Mouse (Mus musculus): ENCODE data around the gene Cgref1. TPM values are rescaled to one million over a fixed set of nuclear protein-coding genes. Genes with fewer than 3 reads are reported as not detected.

Cgref1 gene
- 0.55 TPM for polyA plus RNA-seq (2017; shearing (Covaris generic))

GRCm38 (mm10) chr5:30944956-30945781 lies at the start of gene Cgref1:
Gene Cgref1, minus strand, starts transcription at chr5:30945591.

GRCm38 (mm10) chr5:30968416-30968815 lies 23.0 kb upstream of the Cgref1 start, which contains the start of gene Tcf23:
Gene Tcf23, plus strand, starts transcription at chr5:30968662.

GRCm38 (mm10) chr5:30959966-30960501 lies 14.6 kb upstream of the Cgref1 start, which contains the start of gene Preb:
Gene Preb, minus strand, starts transcription at chr5:30960361.

GRCm38 (mm10) chr5:30921256-30922033 lies 23.9 kb downstream of the Cgref1 start, which contains the start of gene Khk:
Gene Khk, plus strand, starts transcription at chr5:30921431.

GRCm38 (mm10) chr5:30913060-30913841 lies 32.1 kb downstream of the Cgref1 start, which contains the start of gene Emilin1:
Gene Emilin1, plus strand, starts transcription at chr5:30913402.

GRCm38 (mm10) chr5:30907413-30908059 lies 37.9 kb downstream of the Cgref1 start, which contains the start of gene Ost4:
Gene Ost4, minus strand, starts transcription at chr5:30907788.

GRCm38 (mm10) chr5:30888337-30889087 lies 56.9 kb downstream of the Cgref1 start, which contains the start of gene Agbl5:
Gene Agbl5, plus strand, starts transcription at chr5:30888694.

Other genes with a start within 250 kb of the Cgref1 start
- gene Dpysl5, start 234.0 kb downstream of the Cgref1 start, polyA plus RNA-seq (2017; shearing (Covaris generic)): not detected
- gene Mapre3, start 130.9 kb downstream of the Cgref1 start, polyA plus RNA-seq (2017; shearing (Covaris generic)): 5.3 TPM
- 66.9 TPM for gene Tmem214, start 77.6 kb downstream of the Cgref1 start, polyA plus RNA-seq (2017; shearing (Covaris generic))
- 16.2 TPM for gene Agbl5, start 56.9 kb downstream of the Cgref1 start, polyA plus RNA-seq (2017; shearing (Covaris generic))
- 311 TPM for gene Ost4, start 37.8 kb downstream of the Cgref1 start, polyA plus RNA-seq (2017; shearing (Covaris generic))
- gene Emilin1, start 32.2 kb downstream of the Cgref1 start, polyA plus RNA-seq (2017; shearing (Covaris generic)): 3.6 TPM
- 36.3 TPM for gene Khk, start 24.2 kb downstream of the Cgref1 start, polyA plus RNA-seq (2017; shearing (Covaris generic))
- 228 TPM for gene Preb, start 14.8 kb upstream of the Cgref1 start, polyA plus RNA-seq (2017; shearing (Covaris generic))
- gene Tcf23, start 23.1 kb upstream of the Cgref1 start, polyA plus RNA-seq (2017; shearing (Covaris generic)): not detected
- gene Atraid, start 102.7 kb upstream of the Cgref1 start, polyA plus RNA-seq (2017; shearing (Covaris generic)): 117 TPM
- gene Slc5a6, start 103.3 kb upstream of the Cgref1 start, polyA plus RNA-seq (2017; shearing (Covaris generic)): 12.3 TPM
- 23.1 TPM for gene Cad, start 109.2 kb upstream of the Cgref1 start, polyA plus RNA-seq (2017; shearing (Covaris generic))
- gene Dnajc5g, start 160.7 kb upstream of the Cgref1 start, polyA plus RNA-seq (2017; shearing (Covaris generic)): not detected
- 1.4 TPM for gene Slc30a3, start 162.6 kb upstream of the Cgref1 start, polyA plus RNA-seq (2017; shearing (Covaris generic))
- not detected for gene Trim54, start 171.1 kb upstream of the Cgref1 start, polyA plus RNA-seq (2017; shearing (Covaris generic))
- not detected for gene Ucn, start 193.2 kb upstream of the Cgref1 start, polyA plus RNA-seq (2017; shearing (Covaris generic))
- 46.5 TPM for gene Mpv17, start 208.7 kb upstream of the Cgref1 start, polyA plus RNA-seq (2017; shearing (Covaris generic))
- 2.3 TPM for gene Gm29609, start 234.3 kb upstream of the Cgref1 start, polyA plus RNA-seq (2017; shearing (Covaris generic))
- 116 TPM for gene Gtf3c2, start 234.6 kb upstream of the Cgref1 start, polyA plus RNA-seq (2017; shearing (Covaris generic))
- gene Snx17, start 247.6 kb upstream of the Cgref1 start, polyA plus RNA-seq (2017; shearing (Covaris generic)): 154 TPM
- 85.1 TPM for gene Eif2b4, start 247.8 kb upstream of the Cgref1 start, polyA plus RNA-seq (2017; shearing (Covaris generic))

Data from CD4-positive, CD25-positive, alpha-beta regulatory T cell, adult 9 weeks (primary cell).